Mouse (Mus musculus) T-helper 17 cell (primary cell): ENCODE measurements at regions not wholly inside any gene's neighbourhood (a gene's known extent, or its start where the extent isn't known, plus 50 kb on each side); places are given as distances from the start of the nearest gene placed in this dataset.
"Not testable (repeated sequence)": the region's sequence is repeated elsewhere in the genome, so short reads cannot be mapped to it uniquely, and the experiment has no call there.

Experiments used
- in situ Hi-C, 2 experiments: fragments of 300-600 bp; cut with MboI, MseI; formaldehyde crosslinking; loops; 1 replicate in 1 of 2; 2 replicates in 1 of 2; pipeline ENCODE4 v1.15.1; 2025; ENCODE audit warnings: high pct_unique_total_duplicates in 2 of 2

DNA sequence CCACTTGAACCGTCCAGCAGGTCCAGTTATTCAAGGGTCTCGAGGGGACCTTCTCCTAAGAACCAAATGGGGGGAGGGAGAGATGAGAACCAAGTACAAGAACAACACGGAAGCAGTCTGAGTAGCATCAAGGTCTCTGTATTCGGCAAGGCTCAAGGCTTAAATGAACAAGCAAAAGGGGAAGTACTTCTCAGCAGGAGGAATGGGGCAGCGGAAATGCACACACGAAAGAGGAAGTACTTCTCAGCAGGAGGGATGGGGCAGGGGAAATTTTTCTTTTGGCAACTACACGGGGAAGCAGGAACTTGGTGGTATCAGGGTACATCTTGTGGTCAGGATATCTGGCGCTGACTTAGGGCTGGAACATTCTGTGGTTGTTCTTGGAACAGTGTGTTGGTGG, 536.5 kb downstream of the Amd2 start:
- in situ Hi-C loops, result not testable (repeated sequence)

GRCm38 (mm10) chr10:35156151-35156550, 555.5 kb downstream of the Amd2 start:
- in situ Hi-C loops, result loop anchor here in 1 of 2 experiments (10.0 kb wide), 1 partner anchor 1189 kb away; no protein-coding TSS in a partner anchor

DNA sequence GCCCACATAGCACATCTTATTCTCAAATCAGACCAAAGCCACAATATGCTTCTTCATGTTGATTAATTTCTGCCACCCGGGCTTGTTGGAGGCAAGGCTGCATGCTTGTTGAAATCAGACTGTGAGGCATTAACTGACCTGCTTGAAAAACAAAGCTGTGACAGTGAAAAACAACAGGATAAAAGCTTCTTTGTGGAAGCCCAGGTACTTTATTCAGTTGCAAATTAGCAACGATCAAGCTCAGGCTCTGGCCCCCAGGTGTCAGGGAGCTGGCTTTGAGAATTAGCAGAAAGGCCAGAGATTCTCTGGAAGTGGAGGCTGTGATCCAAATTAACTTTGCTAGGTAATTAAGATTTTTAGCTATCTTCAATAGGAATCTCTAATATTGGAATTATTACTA, 560.4 kb downstream of the Amd2 start:
- in situ Hi-C loops, result loop anchor here in 1 of 2 experiments (10.0 kb wide), 1 partner anchor 1193 kb away; no protein-coding TSS in a partner anchor

- in situ Hi-C loops, result loop anchor here in 1 of 2 experiments (10.0 kb wide), 1 partner anchor 1194 kb away; no protein-coding TSS in a partner anchor
These were observed 561.0 kb downstream of the Amd2 start for GRCm38 (mm10) chr10:35150681-35151080.

- in situ Hi-C loops, result no loop called here
These were observed 562.4 kb downstream of the Amd2 start for GRCm38 (mm10) chr10:35149336-35149735.

- in situ Hi-C loops, result no loop called here
These were observed 580.5 kb downstream of the Amd2 start for GRCm38 (mm10) chr10:35131226-35131625.
